Mouse (Mus musculus) spleen, adult 18-20 months (tissue): ENCODE results near the gene Eno3.

Source experiments
- DNase-seq, 2 experiments: peaks; one replicate each; pipeline ENCODE4 v3.0.0; 2022; ENCODE audit warnings: mixed read lengths in 2 of 2

Gene Eno3

DNA sequence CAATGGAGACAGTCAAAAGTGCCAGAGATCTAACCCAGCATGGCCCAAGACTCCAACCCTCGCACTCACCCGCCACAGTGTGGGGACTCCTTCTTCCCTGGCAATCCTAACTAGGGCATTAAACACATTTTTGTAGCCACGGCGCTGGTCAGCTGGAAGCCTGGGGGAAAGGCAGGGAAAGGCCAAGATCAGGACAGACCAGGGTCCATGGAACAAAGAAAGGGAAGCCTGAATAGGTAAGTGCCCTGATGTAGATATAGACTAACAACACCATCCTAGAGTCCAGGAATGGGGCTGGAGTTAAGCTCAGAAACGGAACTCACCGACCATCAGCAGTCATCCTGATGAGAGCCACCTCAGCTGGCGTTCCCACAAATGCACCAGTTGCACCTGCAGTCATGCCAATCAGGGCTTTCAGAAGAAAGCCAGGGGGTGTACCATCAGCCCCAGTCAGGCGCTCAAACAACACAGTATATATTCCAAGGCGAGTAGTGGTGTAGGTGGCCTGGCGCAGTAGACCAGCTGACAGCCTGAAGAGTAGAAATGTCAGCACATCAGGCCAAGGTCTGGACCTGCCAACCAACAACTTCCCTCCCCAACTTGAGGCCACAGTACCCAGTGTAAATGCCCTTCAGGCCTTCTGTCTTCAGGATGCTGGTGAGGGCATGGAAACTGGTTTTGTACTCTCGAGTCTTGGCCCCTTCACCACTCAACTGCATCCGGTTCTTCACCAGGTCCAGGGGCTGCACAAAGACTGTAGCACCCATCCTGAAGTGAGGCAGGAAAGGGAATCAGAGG is 11.3 kb upstream of the Eno3 start:
- DNase-seq = no peak

DNA sequence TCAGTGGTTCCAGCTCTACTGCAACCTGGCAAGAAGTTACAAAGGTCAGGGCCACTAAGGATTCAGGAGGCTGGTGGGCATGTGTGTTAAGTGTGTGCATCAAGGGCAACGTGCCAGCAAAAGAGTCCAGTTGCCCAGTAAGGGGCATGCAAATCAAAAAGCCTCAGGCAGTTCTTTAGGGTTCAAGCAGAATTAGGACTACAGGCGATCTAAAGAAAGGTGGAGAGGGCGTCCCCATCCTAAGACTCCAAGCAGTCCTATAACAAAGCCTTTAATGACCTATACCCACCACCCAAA is 10.8 kb upstream of the Eno3 start:
- DNase-seq = no peak

DNA sequence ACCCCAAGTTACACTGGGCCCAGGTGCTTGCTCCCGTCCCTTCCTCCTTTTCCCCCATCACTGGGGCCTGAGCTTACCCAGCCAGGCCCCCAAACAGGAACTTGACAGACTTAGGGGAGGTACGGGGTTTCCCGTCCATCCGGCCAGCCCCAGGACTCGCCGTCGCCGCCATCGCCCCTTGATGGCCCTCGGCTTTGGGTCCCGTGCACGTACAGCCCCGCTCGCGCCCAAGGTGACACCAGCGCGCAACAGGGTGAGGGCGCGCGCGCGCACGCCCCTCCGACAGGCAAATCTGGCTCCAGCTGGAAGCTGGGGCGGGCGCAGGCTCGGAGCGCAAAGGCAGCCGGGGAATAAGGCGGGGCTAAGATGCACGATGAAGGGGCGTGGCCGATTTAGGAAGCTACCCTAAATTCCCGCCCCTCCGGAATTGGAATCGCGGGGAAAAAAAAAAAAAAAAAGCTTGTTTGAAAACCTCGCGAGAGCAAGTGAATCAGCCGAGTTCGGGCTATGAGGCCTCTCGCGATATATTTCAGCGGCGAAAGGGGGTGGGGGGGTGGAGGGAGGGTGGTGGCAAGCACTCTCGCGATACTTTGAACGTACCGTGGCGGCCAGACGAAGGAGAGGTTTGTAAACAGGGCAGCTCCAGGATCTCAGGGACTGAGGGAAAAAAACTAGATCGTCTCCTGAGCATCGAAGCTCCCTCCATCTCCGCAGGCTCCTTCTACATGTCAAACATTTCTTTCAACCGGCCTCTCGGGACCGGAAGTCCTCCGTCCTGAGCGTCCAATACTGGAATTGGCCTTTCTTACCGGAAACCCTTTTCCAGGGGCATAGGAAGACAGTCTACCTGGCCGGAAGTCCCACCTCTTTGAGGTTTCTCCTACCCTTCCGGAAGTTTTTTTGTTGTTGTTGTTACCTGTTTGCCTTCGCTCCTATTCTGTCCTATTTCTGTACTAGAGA is 10.0 kb upstream of the Eno3 start, which contains the start of the genes Rnf167 and Slc25a11:
Gene Rnf167 (plus strand): TSS at position 545 of the 960 bp plus-strand sequence.
Gene Slc25a11 (minus strand): TSS at position 789 of the 960 bp plus-strand sequence.
- peak; percentile 91 to 95 for DNase-seq

DNA sequence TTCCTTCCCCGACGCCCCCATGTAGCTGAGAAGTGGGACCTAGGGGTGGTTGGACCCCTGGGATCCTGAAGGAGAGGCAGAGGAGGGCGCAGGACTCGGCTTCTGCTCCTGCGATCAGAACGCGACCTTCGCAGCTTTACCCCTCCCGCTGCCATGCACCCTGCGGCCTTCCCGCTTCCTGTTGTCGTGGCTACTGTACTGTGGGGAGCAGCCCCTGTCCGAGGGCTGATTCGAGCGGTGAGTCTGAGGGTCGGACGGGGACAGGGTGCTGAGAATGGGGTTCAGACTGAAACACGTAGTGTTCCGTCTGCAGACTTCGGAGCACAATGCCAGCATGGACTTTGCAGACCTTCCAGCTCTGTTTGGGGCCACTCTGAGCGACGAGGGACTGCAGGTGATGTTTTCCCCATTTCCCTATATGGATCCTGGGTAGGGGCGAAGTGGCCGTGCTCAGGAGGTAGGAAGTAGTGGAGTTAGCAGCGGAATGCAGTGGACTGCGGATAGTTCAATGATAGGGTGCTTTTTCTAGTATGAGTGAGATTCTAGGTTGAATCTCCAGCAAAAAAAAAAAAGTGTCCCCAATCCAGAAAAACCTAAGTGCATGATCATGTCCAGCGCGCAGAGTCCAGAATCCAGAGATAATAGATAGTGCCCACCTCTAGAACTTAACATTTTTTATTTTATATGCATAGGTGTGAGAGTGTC is 9.1 kb upstream of the Eno3 start:
- peak; percentile 55 to 60 for DNase-seq

DNA sequence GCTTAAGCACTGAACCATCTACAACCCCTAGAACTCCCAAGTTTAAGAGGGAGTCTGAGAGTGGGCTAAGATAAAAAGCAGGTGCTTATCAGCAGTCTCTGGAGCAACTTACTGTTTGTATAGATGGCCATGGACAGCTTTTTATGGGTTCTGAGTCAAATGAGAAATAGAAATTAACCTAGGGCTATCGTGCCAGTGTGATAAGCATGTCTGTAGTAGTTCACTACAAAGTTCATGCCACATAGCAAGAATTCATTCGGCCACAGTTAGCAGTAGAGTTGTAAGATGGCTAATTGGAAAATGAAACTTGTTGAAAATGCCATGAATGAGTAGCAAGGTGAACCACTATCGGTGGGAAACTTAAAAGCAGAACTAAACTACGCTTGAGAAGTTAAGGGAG is 8.5 kb upstream of the Eno3 start:
- DNase-seq = no peak

DNA sequence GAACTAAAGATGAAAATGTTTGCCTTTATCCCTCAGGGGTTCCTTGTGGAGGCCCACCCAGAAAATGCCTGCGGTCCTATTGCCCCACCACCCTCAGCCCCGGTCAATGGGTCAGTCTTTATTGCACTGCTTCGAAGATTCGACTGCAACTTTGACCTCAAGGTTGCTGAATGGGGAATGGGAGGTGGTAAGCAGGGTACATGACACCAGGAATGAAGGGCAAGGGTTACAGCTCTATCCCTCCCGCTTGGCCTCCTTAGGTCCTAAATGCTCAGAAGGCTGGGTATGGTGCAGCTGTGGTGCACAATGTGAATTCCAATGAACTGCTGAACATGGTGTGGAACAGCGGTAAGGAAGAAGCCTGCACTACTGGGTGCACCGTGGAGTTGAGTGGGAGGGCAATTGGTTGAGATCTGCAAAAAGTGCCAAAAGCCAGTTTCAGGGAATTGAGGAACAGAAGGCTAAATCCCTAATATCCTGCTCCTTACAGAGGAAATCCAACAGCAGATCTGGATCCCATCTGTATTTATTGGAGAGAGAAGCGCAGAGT is 7.7 kb upstream of the Eno3 start:
- no peak for DNase-seq

DNA sequence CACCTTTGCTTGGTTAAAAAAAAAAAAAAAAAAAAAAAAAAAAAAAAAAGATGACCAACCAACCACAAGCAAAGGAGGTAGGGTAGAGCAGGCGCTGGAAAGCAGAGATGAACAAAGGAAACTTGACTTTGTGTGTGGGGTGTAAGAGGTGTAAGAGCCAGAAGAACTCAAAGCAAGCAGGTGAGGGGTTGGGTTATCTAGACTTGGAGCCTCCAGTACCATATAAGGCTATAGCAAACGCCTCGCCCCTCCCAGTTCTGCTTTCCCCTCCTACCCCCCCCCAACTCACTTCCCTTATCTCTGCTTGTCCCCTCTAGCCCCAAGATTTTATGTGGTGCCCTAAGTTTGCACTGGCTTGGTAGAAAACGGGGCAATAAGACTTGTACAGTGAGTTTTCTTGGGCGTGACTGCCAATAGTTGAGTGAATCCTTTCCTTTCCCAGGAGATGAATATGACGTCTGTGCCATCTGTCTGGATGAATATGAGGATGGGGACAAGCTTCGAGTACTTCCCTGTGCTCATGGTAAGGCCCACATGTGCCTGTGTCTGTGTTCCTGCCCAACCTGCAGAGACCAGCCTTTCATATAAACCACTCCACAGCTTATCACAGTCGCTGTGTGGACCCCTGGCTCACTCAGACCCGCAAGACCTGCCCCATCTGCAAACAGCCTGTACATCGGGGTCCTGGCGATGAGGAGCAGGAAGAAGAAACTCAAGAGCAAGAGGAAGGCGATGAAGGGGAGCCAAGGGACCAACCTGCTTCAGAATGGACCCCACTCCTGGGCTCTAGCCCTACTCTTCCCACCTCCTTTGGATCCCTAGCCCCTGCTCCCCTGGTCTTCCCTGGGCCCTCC is 6.5 kb upstream of the Eno3 start:
- peak; percentile 46 to 48 for DNase-seq

DNA sequence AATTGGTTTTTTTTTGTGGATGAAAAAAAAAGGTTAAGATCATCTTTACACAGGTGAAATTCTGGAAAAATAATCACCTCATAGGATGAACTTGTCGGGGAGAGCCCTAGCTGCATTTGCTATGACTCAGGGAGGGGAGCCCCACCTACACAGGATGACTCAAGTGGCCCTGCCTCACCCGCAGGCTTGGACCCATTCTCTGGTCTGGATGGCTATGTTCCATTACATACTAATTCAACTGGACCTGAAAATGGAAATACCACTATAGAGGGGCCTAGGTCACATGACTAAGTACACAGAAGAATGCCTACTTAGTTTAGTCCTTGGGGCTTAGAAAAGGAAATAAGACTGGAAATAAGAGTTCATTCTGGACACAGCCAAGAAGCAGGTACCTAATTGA is 5.6 kb upstream of the Eno3 start:
- peak in 1 of 2 experiments; percentile 23 for DNase-seq

DNA sequence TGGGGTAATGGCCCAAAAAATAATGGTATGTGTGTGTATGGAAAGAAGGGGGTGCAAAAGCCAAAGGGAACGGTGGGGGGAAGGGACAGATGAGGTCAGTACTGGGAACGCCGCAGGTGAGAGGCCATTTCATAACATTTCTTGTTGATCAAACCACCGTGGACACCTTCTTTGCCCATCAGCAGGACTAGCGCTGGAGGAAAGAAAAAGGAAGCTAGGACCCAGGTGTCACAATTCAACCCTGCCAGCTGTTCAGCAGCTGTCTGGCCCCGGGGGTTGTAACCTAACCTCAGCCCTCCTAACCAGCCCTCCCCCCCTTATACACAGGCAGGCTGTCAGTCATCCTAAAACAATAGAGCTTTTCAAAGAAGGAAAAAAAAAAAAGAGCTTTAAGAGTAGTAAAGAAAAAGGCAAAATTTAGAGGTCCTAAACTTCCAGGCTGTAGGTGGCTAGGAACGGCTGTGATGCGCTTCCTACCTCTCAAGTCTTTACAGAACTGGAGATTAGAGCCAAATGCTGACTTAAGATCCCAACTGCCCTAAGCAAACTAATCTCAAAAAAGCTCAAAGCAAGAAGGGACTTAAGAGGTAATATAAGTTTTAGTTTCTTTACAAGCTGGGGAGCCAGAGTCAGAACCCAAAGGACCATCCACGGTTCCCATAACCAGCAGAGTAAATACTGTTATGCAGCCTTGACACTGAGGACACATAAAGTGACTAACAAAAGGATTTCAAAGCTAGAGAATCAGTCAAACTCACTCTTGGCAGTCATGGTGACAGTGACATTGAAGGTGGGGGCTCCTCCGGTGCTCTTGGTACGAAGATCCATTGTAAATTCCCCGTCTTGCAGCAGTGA is 4.7 kb upstream of the Eno3 start:
- peak in 1 of 2 experiments; percentile 24 for DNase-seq

DNA sequence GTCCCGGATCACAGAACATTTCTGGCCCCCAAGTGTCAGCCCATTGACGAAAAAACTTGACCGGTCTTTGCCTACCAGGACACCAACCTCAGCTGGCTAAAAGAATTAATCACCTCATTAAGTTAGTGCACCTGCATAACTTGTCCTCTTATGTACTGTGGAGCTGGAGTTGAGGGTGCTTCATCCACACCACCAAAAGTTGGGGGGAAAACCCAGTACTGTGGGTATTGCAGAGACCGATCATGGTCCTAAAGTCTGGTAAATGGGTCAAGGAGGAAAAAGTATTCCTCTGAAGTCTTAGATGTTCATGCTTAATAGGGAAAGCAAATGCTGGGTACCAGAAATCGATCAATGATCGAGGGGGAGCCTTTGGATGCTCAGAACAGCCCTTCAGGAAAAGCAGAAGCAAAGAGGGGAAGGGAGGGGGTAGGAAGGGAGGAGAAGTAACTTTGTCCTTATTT is 4.1 kb upstream of the Eno3 start:
- DNase-seq = no peak

DNA sequence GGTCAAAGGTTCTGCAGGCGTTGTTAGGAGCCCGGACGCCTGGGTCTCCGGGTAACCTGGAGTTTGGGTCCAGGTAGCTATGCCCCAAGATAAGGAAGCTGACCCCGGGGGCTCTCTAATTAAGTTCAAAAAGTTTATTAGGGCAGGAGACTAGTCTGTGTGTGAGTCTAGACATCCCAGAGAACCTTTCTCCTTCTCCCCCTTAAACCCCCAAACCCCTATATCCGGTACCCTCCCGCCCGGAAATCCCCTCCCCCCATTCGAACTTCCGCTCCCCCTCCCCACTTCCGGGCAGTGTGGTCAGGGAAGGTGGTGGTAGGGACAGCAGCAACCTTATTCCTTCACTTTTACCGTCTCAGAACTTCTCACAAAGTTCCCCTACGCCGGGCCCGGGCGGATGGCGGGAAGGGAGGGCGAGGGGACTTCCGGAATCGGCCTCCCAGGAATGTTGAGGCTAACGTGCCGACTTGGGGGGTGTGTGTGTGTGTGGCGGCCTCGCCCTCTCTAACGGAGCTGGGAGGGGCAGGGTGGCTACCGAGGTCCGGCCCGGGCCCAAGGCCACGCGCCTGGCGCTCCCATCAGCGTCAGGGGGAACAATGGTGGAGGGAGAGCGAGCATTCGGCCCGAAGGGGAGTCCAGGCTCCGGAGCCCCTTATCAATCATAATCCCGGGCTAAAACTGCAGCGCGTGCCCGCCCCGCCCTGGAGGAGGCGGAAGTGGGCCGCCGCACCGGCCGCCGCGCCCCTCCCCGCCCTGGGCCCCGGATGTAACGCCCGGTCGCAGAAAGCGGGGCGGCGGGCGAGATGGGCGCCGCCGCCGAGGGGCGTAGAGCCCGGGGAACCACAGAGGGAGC is 3.4 kb upstream of the Eno3 start:
- DNase-seq = peak; percentile 73 to 80

DNA sequence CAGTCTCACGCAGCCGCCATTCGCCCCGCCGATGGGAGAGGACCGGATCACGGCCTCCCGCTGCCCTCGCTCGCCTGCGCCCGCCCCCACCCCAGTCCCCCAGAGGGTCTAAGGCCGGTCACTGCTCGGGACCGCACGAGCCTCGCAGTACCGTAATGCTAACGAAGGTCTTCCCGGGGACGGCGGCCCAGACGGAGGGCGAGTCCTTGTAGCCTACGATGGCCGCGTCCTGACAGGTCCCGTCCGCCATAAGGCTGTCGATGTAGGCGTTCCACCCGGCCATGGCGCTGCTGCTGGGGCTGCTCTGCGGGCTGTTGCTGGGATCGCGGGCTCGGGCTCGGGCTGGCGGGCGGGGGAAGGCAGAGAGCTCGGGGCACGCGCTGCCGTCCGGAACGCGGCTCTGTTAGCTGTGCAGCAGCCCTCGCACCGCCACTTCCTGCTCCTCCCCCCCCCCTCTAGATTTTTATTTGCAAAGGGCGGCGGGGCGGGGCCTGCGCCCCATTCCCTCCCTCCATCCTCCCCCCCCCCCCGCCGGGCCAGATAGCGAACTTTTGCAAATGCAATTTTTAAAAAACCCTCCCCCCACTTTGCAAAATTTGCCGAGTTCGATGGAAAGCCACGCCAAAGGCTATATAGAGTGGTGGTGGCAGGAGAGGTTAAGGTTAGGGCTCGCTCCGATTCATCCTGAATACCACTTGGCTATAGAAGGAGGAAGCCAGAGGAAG is 2.6 kb upstream of the Eno3 start, which contains the start of gene Pfn1:
Gene Pfn1 (minus strand): TSS at position 447 of the 725 bp plus-strand sequence.
- DNase-seq = peak; percentile 77 to 78

DNA sequence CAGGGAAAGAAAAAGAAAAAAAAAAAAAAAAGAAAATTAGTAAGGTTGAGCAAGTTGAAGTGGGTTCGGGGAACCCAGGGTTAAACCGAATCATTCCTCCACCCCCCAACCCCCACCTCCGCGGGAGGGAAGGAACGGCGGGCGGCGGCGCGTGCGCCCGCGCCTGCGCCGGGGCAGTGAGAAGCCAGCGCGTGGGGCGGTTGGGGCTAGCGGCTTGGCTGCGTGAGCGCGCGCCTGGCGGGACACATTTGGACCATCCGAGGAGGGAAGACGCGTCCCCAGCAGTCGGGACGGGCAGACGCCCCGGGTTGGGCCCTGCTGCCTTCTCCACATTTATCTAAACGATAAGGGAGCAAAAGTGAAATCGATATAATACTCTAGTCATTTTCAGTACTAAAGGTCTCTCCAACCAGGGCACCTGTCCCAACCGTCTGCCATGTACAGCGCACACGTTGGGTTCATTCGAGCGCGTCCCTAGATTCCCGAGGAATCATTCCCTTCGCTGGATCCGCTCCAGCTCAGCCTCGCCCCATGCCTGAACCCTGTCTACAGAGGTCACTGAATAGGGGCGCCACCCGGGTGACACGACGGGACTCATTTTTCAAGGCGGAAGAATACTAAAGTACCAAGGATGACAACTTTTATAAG is 2.0 kb upstream of the Eno3 start:
- DNase-seq = peak; percentile 76 to 78

DNA sequence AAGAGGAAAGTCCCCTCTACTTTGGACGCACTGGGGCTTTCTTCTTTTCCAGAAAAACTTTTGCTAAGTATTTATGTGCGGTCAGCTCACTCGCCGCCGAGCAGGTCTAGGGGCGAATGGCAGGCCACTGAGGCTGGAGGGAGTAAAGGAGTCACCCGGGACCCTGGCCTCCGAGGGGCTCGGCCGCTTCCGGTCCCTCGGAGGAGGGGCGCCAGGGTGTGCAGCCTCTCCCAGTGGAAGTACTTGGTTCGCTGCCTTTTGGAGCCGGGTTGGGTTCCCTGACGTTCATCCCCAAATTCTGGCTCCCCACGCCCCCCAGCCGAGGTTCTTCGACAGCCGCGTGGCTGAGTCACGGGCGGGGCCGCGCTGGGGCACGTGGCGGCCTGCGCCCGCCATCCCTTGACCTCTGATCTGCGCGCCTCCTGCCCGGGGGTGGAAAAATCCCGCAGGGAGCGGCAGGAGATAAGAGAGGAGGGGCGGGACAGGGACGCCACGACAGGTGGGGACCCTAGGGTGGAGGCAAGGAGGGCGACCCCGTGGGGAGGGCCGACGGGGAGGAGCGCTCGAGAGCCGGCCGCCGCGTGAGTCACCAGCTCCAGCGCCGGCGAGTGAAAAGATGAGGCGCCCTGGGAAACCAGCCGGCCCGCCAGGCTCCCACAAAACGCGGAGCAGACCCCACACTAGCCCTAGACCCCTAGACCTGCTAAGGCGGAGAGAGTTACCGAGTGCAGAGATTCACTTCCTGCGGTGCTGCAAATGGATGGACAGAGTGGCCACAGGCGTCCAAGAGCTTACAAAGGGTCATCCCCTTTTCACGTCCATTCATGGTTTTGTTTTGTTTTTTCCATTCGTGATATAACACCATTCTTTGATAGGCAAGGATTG is 1.2 kb upstream of the Eno3 start:
- DNase-seq = peak; percentile 55 to 69

DNA sequence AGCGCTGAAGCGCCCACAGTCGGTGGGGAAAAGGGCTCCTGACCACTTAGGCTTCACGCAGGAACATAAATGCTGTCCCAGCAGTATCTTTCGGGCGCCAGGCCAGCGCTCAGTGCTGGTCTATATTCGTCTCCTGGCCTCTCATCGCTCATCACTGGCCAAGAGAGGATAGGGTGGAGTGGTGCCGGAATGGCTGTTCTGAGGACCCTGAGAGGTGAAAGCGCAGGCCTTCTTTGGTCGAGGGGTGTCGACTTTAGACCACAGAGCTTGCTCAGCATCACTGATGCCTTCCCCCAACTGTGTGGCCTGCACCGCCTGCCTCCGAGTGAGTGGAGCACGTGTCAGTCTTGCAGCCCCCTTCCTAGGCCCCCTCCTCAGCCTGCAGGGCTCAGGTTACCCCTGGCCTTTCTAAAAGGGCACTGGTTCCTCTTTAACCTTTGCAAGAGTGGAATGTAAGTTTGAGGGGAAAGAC is 510 bp upstream of the Eno3 start:
- DNase-seq = peak in 1 of 2 experiments; percentile 29

DNA sequence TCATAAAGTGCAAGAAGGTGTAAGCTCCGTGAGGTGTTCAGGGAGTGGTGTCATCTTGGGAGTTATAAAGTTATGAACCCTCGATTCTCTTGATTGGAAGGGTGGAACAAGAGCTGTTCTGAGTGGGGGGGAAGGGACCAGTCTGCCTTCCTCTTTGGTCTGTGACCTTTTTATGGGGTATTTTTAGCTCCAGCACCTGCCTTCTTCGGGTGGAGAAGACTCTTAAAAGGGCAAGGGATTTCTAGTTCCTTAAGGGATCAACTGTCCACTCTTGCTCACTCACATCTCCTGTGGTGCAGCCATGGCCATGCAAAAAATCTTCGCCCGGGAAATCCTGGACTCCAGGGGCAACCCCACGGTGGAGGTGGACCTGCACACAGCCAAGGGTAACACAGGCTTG is 571 bp downstream of the Eno3 start:
- DNase-seq = peak in 1 of 2 experiments; percentile 15

DNA sequence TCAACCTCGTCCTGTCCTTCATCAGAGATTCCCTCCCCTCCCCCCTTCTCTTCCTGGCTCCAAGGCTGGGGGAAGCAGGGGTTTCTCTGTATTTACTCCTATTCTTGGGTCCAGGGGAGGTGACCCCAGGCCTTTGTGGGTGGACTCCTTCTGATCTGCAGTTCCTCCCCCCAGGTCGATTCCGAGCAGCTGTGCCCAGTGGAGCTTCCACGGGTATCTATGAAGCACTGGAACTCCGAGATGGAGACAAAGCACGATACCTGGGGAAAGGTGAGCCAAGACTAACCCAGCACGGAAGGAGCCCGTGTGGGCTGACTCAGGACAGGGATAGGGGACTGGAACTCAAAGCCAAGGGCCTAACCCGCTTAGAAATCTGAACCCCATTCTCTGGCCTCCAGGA is 989 bp downstream of the Eno3 start:
- no peak for DNase-seq
